Mouse (Mus musculus) myocyte (in vitro differentiated cells): ENCODE measurements at regions not wholly inside any gene's neighbourhood (a gene's known extent, or its start where the extent isn't known, plus 50 kb on each side); places are given as distances from the start of the nearest gene placed in this dataset.

Experiments used
- CEBPB ChIP-seq: IDR thresholded peaks from 2 replicates; pipeline ENCODE4 v1.6.1; 2011; ENCODE audit warnings: mild to moderate bottlenecking, moderate library complexity; ENCODE audit not compliant: poor library complexity, insufficient read depth, severe bottlenecking
- E2F4 ChIP-seq: IDR thresholded peaks from one replicate; pipeline ENCODE4 v1.6.1; 2011; ENCODE audit warnings: mild to moderate bottlenecking, control low read depth, moderate library complexity; ENCODE audit not compliant: insufficient read depth
- MAX ChIP-seq: IDR thresholded peaks from one replicate; pipeline ENCODE4 v1.6.1; 2011; ENCODE audit warnings: low read depth, mild to moderate bottlenecking, control low read depth
- MYOD1 ChIP-seq, 3 experiments: IDR thresholded peaks; one replicate each; pipeline ENCODE4 v1.6.1; 2011; ENCODE audit warnings: control low read depth in 2 of 3, low read depth in 2 of 3, mild to moderate bottlenecking in 2 of 3, moderate library complexity in 1 of 3; ENCODE audit not compliant: insufficient read length in 2 of 3, control insufficient read depth in 1 of 3
- MYOG ChIP-seq, 3 experiments: IDR thresholded peaks; one replicate each; pipeline ENCODE4 v1.6.1; 2011; ENCODE audit warnings: control low read depth in 2 of 3, low read depth in 2 of 3, mild to moderate bottlenecking in 2 of 3; ENCODE audit not compliant: insufficient read length in 2 of 3, control insufficient read depth in 1 of 3, insufficient read depth in 1 of 3
- POLR2A ChIP-seq: IDR thresholded peaks from one replicate; pipeline ENCODE4 v1.6.1; 2011; ENCODE audit warnings: low read depth, mild to moderate bottlenecking, control low read depth, moderate library complexity; ENCODE audit not compliant: insufficient read length
- POLR2AphosphoS2 ChIP-seq: IDR thresholded peaks from one replicate; pipeline ENCODE4 v1.6.1; 2011; ENCODE audit warnings: low read depth, control low read depth; ENCODE audit not compliant: insufficient read length
- SRF ChIP-seq: IDR thresholded peaks from one replicate; pipeline ENCODE4 v1.6.1; 2011; ENCODE audit warnings: low read depth; ENCODE audit not compliant: control insufficient read depth, insufficient read length
- TCF12 ChIP-seq: IDR thresholded peaks from one replicate; pipeline ENCODE4 v1.6.1; 2011; ENCODE audit warnings: mild to moderate bottlenecking, control low read depth; ENCODE audit not compliant: poor library complexity, insufficient read depth, severe bottlenecking
- TCF3 ChIP-seq: IDR thresholded peaks from one replicate; pipeline ENCODE4 v1.6.1; 2011; ENCODE audit warnings: low read depth, control low read depth; ENCODE audit not compliant: insufficient read length
- USF1 ChIP-seq: IDR thresholded peaks from one replicate; pipeline ENCODE4 v1.6.1; 2011; ENCODE audit warnings: low read depth, mild to moderate bottlenecking, control low read depth, moderate library complexity

DNA sequence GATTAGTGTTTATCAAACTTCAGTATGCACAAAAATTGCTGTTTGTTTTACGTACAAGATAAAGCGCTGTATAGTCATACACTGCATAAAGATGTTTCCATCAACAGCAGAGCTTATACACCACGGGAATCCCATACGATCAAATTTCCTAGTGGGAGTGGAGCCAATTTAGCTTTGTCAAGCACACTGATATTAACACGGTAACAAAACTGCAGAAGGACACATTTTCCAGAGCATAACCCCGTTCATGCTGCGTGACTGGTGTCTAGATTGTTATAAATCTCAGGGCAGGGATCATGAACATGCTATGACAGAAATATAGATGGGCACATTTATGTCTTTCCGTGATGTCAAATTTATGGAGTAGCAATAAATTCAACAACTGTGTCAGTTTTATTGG is 302.6 kb upstream of the C030005K15Rik start:
- TF ChIP-seq MAX = no peak
- TF ChIP-seq POLR2A = no peak
- TF ChIP-seq E2F4 = no peak
- no peak for TF ChIP-seq USF1
- TF ChIP-seq TCF12 = no peak
- TF ChIP-seq MYOG (IDR thresholded peaks at IDR 0.05; ENCODE audit: control insufficient read depth in 1 of 3, insufficient read depth in 1 of 3, insufficient read length in 2 of 3, low read depth in 2 of 3) = no peak
- TF ChIP-seq POLR2AphosphoS2 = no peak
- TF ChIP-seq MYOD1 (IDR thresholded peaks at IDR 0.05; ENCODE audit: control insufficient read depth in 1 of 3, insufficient read length in 2 of 3, low read depth in 2 of 3) = no peak
- no peak for TF ChIP-seq CEBPB
- TF ChIP-seq TCF3 = no peak
- no peak for TF ChIP-seq SRF
